Mouse (Mus musculus) fat pad, adult 2 months (tissue): ENCODE results near the gene Ciao2b.

Source experiments
- DNase-seq: peaks from one replicate; pipeline ENCODE4 v3.0.0-alpha.2; 2011; ENCODE audit warnings: low read depth, low spot score; ENCODE audit errors: extremely low read depth

Gene Ciao2b

DNA sequence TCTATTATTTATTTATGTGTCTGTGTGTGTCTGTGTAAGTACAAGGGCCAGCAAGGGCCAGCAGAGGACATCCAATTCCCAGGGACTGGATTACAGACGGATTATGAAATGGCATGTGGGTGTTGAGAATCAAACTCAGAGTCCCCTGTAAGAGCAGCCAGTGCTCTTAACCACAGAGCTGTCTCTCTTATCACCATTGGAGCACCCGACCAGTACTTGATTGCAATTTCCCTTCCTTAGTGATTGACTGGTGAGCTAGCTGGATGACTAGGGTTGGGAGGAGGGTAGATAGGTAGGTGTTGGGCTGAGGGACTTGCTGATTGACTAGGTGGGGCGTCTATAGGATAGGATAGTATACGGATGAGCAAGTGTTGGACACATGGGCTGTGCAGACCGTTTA lies 21.0 kb downstream of the Ciao2b start:
- DNase-seq: no peak

DNA sequence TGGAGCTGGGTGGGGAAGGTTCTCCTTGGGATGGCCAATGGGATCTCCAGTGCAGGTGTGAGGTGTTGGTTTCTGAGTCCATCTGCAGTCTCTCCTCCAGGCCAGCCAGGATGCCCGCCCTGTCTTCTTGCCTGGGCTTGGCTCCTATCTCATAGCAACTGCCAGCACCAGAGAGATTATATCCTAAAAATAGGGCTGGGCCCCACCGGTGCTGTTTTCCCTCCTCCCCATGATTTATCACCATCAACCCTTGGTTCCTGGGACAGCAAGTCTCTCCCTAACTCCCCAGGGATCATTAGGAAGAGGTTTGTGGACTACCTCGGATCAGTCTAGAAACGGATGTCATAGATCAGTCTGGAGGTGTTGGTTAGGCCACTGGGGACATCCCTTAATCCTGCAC lies 28.6 kb downstream of the Ciao2b start:
- DNase-seq: no peak

DNA sequence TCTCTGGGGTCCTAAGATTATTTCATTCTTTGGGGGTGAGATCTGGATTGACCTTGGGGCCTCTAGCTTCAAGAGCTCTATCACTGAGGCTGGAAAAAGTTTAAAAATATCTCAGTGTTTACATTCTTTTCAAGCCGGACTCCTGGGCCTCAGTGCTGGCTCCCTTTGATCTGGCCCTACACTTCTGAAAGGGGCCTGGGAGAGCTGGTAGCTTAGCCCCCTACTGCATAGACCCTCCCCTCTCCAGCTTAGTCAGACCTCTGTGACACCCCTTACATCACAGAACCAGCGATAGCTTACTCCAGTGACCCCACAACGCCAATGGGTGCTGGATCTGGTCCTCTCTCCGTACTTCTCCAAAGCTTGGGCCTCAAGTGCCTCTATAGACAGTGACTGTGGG lies 30.2 kb downstream of the Ciao2b start:
- DNase-seq: no peak

DNA sequence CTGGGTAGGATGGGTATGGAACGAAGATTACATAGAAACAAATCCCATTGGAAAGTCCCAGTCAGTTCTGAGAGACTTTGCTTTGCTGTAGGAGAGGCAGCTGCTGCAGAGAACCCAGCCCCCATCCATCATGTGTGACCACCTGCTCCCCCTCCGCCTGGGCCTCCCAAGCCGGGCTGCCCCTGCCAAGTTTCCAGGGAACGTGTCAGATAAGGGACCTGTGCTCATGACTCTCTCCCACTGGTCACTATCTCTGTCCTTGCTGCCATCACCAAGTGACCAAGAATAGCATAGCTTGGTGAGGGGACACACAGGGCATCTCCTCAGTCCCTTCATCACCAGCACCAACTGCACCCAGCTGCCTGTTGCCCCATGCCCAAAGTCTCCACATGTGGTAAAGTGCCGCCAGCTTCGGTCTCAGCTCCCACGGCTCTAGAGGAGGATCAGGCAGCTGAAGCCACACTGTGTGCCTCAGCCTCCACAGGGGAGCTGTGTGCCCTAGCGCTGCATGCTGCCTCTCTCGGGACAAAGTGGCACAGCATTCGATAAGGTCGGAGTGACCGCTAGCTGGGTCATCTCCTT lies 31.5 kb downstream of the Ciao2b start:
- DNase-seq: no peak

DNA sequence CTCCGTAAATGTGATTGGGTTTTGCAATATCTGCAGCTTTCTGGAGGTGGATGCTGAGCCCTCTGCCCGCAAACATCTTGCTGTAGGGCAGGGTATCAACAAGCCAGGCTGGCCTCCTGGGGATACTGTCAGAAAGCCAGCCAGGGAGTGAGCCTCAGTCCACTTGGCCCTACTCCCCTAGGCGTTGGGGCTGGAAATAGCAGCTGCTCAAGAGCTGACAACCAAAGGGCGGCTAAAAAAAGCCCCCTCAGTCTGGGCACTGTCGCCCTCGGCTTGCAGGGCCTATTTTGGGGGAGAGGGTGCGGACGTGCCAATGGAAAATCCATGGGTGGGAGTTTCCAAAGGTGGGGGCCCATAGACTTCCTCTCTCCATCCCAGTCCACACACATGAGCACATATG lies 32.5 kb downstream of the Ciao2b start:
- no peak for DNase-seq

DNA sequence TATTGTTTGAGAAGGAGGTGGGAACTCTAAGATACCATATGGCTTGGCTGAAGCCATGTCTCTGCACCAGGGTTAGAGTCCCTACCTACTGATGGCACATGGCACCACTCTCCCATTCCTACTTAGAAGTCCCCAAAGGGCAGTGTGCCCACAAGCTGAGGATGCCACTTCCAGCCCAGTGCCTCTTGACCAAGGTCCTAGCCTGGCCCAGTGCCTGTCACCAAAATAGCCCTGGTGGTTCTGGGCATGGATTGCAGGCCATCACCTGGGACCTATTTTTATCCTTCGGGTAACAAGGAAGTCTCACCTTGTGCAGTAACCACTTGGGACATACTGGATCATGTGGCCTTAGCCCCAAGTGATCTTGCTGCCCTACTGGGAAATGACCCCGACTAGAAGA lies 33.8 kb downstream of the Ciao2b start:
- DNase-seq: no peak

DNA sequence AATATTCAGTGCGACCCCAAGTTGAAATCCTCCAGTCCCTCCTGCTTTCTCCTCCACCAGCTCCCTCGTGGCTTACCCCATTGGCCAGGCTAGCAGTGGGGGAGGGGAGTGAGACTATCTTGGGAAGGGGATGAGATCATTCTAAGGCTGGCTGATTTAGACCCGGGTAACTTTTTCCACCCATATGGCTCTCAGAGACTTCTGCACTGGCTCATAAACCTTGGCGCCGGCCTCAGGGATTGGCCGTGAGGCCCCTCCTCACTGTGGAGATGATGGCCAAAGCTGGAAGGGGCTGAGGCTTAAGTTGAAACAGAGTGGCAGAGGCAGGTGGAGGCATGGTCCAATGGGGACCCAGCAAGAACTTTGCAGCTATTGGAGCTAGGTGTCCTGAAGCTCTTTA lies 35.4 kb downstream of the Ciao2b start:
- no peak for DNase-seq

DNA sequence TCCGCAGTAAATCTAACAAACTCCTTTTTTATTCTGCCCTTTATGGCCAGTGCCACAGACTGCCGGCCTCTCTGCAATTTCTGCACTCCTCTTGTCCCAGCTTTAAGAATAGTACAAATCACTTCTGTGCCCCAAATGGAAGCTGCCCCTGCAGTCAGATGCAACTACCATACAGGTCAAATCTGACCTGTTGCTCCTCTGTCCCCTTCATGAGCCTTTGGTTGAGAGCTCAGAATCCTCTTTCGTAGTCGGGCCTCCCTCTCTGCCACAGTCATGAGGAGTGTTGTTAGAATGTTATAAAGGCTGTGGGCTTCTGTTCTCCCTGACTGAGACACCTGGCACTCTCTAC lies 38.5 kb downstream of the Ciao2b start:
- DNase-seq: no peak

DNA sequence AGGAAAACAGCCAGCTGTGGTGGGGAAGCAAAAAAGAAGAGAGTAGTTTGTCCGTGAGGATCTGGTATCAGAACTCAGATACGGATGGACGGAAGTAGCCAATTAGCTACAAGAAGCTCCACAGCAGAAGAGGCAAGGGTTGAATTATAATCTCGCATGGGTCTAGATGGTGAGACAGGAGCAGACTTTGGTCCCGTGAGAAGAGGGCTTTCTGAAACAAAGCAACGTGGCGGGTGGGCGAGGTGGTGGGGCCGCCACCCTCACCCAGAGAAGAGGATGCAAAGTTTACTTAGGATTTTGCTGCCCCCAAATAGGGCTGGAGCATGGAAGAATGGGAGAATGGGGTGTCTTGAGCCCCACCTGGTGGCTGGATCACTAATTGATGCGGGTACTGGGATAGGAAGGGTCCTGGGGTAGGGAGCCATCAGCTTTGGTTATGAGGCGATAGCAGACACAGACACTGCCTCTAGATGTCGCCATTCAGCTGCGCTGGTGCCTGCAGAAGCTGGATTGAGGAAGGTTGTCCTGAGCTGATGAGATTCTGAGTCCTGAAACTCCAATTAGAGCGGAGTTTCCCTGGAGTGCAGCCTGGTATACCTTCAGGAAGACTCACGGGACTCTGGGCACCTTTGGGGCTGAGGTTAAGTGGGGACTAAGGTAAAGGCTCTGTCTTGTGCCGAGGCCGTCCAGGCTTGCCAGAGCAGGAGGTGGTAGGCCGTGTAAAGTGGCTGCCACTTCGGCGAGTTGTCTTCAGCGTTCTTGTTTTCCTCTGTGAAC lies 39.1 kb downstream of the Ciao2b start:
- DNase-seq: no peak

DNA sequence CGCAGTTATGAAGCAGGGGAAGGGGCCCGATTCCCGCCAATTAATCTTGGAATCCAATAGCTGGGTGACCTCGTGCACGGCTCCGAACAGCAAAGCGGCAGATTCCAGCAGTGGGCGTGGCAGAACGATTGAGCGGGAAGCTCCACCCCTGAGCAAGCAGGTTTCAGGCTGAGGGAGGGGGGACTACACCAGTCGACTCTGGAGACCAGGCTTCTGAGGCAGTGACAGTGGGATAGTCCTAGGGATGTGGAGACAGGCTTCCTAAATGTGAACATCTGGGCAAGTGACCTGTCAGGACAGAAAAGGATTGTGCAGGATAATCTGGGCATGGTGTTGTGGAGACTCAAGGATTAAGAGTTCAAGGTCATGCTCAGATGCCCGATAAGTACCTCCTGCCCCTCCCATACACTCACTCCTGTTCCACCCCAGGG lies 39.8 kb downstream of the Ciao2b start:
- DNase-seq: no peak

DNA sequence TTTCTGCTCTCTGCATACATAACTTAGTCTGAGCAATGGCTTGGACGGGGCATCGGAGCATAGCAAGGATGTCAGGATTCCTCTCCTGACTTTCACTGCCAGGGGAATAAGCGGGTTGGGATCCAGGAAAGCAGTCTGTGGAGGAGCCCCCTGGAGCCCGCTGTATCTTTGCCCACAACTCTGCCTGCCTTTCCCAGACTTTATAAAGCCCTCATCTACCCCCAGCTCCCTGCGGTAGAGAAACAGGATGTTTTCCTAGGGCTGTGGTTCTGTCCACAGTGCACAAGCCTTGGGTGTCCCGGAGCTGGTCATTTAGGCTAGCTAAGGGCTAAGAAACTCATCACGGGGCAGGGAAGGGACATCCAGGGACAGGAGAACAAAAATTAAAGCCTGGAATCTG lies 40.4 kb downstream of the Ciao2b start:
- DNase-seq: no peak

DNA sequence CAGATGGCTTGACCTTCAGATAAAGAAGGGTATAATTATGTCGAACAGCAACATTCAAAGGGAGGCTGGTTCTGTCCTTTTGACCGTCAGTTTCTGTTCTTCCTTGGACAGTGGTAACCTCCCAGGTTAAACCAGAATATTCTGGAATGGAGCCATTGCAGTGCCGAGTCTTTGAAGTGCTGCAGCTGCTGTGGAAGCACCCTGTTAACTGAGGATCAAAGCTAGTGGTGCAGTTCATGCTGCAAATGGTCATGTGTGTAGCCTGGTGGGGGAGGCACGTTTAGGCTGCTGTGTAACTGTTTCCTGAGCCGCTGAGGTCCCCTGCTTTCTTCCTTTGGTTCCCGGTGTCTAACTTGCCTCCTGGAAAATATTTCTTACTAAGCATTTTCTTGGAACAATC lies 43.3 kb downstream of the Ciao2b start:
- DNase-seq: no peak

DNA sequence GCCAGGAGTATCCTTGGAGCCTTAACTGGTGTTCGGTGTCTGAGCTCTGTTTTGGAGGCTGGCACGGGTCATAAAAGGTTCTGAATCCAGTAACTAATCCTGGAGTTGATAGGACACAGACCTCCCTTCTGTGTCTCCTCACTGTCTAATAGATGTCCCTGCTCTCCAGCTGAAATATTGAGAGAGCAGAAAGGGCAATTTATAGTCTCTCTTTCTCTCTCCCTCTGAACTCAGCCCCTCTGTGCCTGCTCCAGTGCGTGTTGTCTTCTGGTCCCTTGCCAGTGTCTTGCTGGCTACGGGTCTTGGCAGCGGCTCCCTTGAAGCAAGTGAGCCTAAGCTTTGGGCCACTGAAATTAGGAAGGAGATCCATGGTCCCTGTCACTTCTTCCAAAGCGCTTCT lies 44.1 kb downstream of the Ciao2b start:
- DNase-seq: no peak

DNA sequence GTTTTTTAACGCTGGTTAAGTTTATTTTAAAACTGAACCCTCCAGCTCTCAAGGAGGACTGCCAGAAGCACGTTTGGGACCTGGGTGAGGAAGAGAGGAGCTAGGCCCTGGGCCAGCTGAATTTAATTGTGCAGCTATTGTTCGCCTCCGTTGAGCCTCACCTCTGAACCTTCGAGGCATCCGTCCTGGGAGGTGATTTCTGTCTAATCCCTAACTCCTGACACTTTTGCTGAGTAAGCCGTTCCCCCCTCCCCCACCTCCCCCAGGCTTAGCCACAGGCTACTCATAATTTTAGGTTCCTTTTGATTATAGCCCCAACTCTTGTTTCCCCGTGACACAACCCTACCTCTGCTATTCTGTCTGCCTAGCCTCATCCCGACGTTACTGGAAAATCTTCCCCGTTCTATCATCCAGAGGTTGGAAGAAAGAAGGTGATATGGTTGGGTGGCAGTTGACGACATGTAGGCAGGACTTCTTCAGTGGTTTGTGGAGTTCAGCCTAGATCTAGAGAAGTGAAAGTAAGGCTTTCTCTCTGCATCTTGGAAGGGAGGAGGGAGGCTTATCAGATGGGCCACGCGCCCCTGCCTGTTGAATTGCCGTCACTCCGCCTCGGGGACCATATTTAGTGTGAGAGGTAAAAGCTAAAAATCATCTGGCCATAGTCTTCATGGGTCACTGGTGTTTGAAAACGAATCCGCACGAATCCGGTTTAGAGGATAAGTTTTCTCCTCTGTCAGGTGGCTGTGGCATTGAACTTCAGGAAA lies 45.8 kb downstream of the Ciao2b start:
- DNase-seq: no peak

DNA sequence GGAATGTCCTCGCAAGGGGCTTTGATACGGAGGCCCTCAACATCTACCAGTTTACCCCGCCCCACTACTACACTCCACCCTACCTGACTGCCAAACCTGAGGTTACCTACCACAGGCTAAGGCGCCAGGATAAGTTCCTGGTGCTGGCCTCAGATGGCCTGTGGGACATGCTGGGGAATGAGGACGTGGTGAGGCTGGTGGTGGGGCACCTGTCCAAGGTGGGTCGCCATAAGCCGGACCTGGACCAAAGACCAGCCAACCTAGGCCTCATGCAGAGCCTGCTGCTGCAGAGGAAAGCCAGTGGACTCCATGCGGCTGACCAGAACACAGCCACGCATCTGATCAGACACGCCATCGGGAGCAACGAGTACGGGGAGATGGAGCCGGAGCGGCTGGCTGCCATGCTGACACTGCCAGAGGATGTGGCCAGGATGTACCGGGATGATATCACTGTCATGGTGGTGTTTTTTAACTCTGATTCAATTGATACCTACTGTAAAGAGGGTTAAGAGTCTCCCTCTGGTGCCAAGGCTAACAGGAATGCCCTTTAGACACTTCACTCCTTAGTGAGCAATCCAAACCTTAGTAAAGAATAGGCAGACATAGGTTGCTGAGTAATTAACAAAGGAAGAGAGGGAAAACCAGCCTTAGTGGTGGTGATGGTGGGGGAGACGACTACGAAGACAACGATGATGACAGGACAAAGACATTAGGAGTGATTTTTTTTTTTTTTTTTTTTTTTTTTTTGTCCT lies 47.0 kb downstream of the Ciao2b start:
- DNase-seq: no peak

DNA sequence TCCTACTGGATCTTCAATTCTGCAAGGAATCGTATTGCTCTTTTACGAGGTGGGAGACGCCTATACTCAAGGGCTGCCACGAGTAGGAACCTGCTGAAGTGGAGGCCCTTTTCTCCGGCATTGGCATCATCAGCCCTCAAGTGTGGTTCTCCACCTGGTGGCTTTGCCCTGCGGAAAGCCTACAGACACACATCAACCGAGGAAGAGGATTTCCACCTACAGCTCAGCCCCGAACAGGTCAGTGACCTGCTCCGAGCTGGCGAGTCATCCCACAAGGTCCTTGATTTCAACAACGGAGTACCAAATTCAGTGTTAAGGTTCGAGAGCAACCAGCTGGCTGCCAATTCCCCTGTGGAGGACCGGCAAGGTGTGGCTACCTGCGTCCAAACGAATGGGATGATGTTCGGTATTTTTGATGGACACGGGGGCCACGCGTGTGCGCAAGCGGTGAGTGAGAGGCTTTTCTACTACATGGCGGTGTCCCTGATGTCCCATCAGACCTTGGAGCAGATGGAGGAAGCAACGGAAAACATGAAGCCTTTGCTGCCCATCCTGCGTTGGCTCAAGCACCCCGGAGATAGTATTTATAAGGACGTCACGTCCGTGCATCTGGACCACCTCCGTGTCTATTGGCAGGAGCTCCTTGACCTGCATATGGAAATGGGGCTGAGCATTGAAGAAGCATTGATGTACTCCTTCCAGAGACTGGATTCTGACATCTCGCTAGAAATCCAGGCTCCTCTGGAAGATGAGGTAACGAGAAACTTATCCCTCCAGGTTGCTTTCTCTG lies 48.0 kb downstream of the Ciao2b start:
- no peak for DNase-seq

DNA sequence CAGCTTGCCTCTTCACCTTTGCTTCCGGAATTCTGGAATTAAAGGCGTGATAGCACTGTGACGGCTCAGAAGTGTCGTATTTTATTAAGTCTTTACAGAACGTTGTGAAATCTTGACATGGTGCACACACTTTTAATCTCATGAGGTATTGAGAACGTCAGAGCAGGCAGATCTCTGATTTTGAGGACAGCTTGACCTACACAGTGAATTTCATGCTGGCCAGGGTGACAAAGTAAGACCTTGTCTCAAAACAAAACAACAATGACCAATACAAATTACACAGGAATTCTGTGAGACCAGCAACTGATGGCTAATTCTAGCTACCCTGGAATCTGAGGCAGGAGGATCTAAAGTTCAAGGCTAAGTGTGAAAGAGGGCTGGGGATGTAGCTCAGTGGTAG lies 49.2 kb downstream of the Ciao2b start:
- no peak for DNase-seq

DNA sequence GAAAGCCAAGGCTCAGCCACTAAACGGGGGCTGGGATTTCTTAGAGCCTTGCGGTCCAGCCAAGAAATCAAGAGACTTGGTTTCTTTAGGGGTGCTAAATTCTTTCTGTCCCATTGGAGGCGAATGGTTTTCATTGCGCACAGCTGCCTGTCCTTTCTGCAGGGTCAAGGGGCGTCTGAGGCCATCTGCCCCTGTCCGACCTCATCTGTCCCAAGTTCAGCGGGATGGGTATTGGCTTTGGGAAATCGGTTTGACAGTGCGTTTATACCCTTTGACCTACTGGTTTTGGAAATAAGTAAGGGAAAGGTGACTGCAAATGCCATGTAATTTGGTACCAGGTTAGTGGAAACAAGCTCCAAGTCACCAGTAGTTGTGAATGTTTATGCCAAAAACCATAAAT lies 49.9 kb downstream of the Ciao2b start:
- DNase-seq: no peak

DNA sequence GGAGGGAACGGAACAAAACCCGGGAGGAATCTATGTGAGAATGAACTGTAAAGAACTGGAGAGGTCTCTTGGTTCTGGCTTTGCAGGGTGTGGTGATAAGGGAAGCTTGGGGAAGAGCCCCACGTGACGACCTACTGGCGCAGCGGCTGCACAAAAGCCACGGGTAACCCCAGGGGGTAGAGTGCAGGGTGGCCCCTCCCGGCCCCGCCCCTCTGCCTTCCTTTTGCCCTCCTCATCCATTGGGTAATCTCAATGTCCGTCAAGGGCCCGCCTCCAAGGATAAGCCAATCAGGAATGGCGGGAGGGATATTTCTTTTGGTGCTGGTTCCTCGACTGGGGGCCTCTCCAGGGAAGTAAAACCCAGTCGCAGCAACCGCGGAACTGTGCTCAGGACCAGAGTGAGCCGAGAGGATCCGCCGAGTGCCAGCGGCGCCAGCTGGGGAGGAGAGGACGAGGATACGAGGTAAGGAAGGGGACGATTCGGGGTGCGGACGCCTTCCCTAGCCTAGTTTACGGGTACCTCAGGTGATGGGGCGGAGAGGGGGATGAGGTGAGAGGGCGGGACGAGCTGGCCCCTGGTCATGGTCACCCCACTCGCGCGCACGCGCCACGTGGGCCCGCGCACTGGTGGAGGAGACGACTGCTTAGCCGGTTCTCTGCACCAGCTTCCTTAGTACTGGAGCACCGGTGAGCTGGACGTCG lies 50.5 kb downstream of the Ciao2b start, which contains the start of gene Pdp2:
Gene Pdp2 (plus strand): TSS at position 319 of the 702 bp plus-strand sequence.
- peak; percentile 36 for DNase-seq

DNA sequence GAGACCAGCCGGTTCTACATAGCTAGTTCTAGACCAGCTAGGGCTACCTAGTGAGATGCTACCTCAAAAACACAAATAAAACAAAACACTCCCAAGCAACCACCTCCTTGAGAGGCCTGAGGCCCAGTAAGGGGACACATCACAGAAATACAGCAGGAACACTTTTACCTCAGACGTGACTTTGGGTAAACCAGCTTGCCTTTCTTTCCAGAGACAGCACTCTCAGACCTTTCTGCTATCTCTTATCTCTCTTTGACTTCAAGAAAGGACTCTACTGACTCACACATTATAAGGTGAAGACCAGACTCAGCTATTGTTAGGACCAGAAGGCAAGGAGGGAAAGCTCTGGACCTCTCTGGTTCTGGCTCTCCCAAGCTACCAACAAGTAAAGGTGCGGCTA lies 51.5 kb downstream of the Ciao2b start:
- no peak for DNase-seq
